ENCODE assay signal across 8 mouse cellular contexts in genomic region chr5:149440180-149440573, GRCm38 (mm10). TPM values are rescaled to one million over a fixed set of nuclear protein-coding genes. Genes with fewer than 3 reads are reported as not detected.
DNase-seq lines count a peak whose midpoint lies in the region; ATAC-seq and TF ChIP-seq lines count a peak whose summit lies in the region.

No protein-coding gene starts in this region.

- TF ChIP-seq POLR2A in ES-Bruce4 (IDR thresholded peaks at IDR 0.05; ENCODE audit: insufficient read depth, low read length) = no peak

- no peaks in the 10 kb centered on the region for H3K27me3 ChIP-seq in ES-Bruce4 (ENCODE audit: control insufficient read depth, insufficient read depth, low read length, poor library complexity, severe bottlenecking)
- no peaks in the 10 kb centered on the region for H3K27me3 ChIP-seq in forebrain, embryonic 16.5 days (replicated peaks; ENCODE audit: control insufficient read depth, insufficient read depth, low read length)

- peak overlapping the region; percentile 75 for H3K4me3 ChIP-seq in ES-Bruce4 (ENCODE audit: low read depth, low read length)
- peak overlapping the region; percentile 50 for H3K4me3 ChIP-seq in forebrain, embryonic 16.5 days (replicated peaks; ENCODE audit: low read length)

- H3K9ac ChIP-seq in ES-Bruce4 (ENCODE audit: low read depth, poor library complexity, severe bottlenecking) = no peak overlapping the region
- peak overlapping the region; percentile 69 for H3K9ac ChIP-seq in forebrain, embryonic 16.5 days (replicated peaks; ENCODE audit: low read depth, low read length)

- no peak for TF ChIP-seq CTCF in ES-Bruce4 (IDR thresholded peaks at IDR 0.05; ENCODE audit: low read depth, low read length)

- no peak overlapping the region for H3K27ac ChIP-seq in ES-Bruce4 (ENCODE audit: insufficient read depth, low read length)
- peak overlapping the region; percentile 92 for H3K27ac ChIP-seq in forebrain, embryonic 16.5 days (ENCODE audit: low read length)

- no peaks in the 10 kb centered on the region for H3K36me3 ChIP-seq in ES-Bruce4 (ENCODE audit: control insufficient read depth, insufficient read depth, low read length, poor library complexity, severe bottlenecking)
- no peaks in the 10 kb centered on the region for H3K36me3 ChIP-seq in forebrain, embryonic 16.5 days (ENCODE audit: control insufficient read depth, insufficient read depth)

- H3K9me3 ChIP-seq in ES-Bruce4 (replicated peaks; ENCODE audit: control insufficient read depth, insufficient read depth, low read length, poor library complexity, severe bottlenecking) = no peaks in the 10 kb centered on the region
- H3K9me3 ChIP-seq in forebrain, embryonic 16.5 days (ENCODE audit: control insufficient read depth, low read length) = no peaks in the 10 kb centered on the region

- TF ChIP-seq EP300 in ES-Bruce4 (IDR thresholded peaks at IDR 0.05; ENCODE audit: insufficient read depth, low read depth, low read length) = no peak

- peak overlapping the region; percentile 54 for H3K4me2 ChIP-seq in forebrain, embryonic 16.5 days (ENCODE audit: low read length)

- peak; percentile 96 for DNase-seq in cerebellum, adult 11-12 months
- peak; percentile 73 for DNase-seq in heart, postnatal 4 days
- DNase-seq in left cerebral cortex, adult 11 months (ENCODE audit: low spot score) = peak; percentile 44
- peak; percentile 57 to 72 for DNase-seq in lung, postnatal 4 days
- DNase-seq in right cerebral cortex, postnatal 10 days (ENCODE audit: low spot score in 2 of 2) = peak; percentile 85 to 89
- DNase-seq in c-Kit-positive CD71-positive TER-119-positive erythroid progenitor cells, embryonic 14.5 days (ENCODE audit: low spot score) = no peak

- peak; percentile 88 for ATAC-seq in forebrain, embryonic 16.5 days

- WGBS in forebrain, embryonic 16.5 days = under 1% methylated on average over 18 of the region's 18 CpGs

- H3K4me1 ChIP-seq in ES-Bruce4 (ENCODE audit: control insufficient read depth, insufficient read depth, low read length) = peaks cover 3% of the 10 kb centered on the region
- H3K4me1 ChIP-seq in forebrain, embryonic 16.5 days (replicated peaks; ENCODE audit: control insufficient read depth, insufficient read depth, low read length) = peaks cover 26% of the 10 kb centered on the region

RNA-seq across cellular contexts. Expression of gene Tex26, which starts 0.7 kb away (rescaled TPM):
- 3.2 and 4.7 TPM in 2 replicates for polyA plus RNA-seq in ES-Bruce4 (2011; ENCODE audit: insufficient read depth, insufficient read length, low read depth, missing spikeins)
- polyA plus RNA-seq in forebrain, embryonic 16.5 days (2015; fragmentation: Nextera tagmentation; extraction: Ambion mirVana) = 1.1 and 1.3 TPM in 2 replicates
- under 1 TPM in 1 of 2 experiments, not detected in 1; 0.60 TPM for total RNA-seq in heart, postnatal 4 days (2021)

RNA-seq across cellular contexts. Expression of gene Medag, which starts 28.6 kb away (rescaled TPM):
- 0.30 and 0.91 TPM in 2 replicates for polyA plus RNA-seq in ES-Bruce4 (2011; ENCODE audit: insufficient read depth, insufficient read length, low read depth, missing spikeins)
- polyA plus RNA-seq in forebrain, embryonic 16.5 days (2015; fragmentation: Nextera tagmentation; extraction: Ambion mirVana) = 1.3 and 1.7 TPM in 2 replicates
- total RNA-seq in heart, postnatal 4 days (2021) = 10 to 100 TPM; 14.8 to 14.9 TPM
